Mouse (Mus musculus): Measurements from ENCODE around the gene Kif5a. TPM values are rescaled to one million over a fixed set of nuclear protein-coding genes. Genes with fewer than 3 reads are reported as not detected.

Kif5a gene
- polyA plus RNA-seq, 1 experiment from 2014 or later = 120 TPM

DNA sequence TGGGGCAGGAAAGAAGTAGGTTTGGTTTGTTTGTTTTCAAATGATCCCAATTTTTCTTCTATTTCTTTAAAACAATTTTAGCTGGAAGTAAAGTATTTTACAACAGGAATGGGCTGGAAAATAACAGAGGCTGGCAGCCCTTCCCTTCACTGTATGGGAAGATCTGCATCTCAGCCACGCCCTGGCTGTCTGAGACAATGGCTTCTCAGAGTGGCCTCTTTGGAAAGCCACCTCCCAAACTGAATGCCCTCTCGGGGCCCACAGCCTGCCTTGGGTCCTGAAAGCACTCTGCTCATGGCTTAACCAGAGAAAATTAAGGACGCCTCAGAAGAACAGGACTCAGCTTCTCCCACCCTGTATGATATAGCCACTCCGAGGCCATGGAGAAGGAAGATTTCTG is 6.7 kb upstream of the Kif5a start:
- no peaks in the 10 kb centered on the region for H3K9me3 ChIP-seq (replicated peaks; ENCODE audit: control insufficient read depth, low read length, poor library complexity, severe bottlenecking)
- WGBS = 66% methylated on average over 4 of the region's 4 CpGs
- peaks cover 7% of the 10 kb centered on the region; the same call in 1 of the 2 replicates for H3K36me3 ChIP-seq (ENCODE audit: control insufficient read depth, insufficient read depth, low read length)
- no peaks in the 10 kb centered on the region for H3K27me3 ChIP-seq (ENCODE audit: control insufficient read depth, insufficient read depth, low read depth, low read length)
- ATAC-seq = no peak
- no peak overlapping the region for H3K4me2 ChIP-seq (ENCODE audit: low read length)
- peaks cover 20% of the 10 kb centered on the region for H3K4me1 ChIP-seq (ENCODE audit: control insufficient read depth, insufficient read depth, low read length)
- H3K27ac ChIP-seq (ENCODE audit: low read length) = no peak overlapping the region
- H3K9ac ChIP-seq (ENCODE audit: low read depth, low read length) = peak overlapping the region; percentile 49; the same call in 1 of the 2 replicates
- no peak overlapping the region for H3K4me3 ChIP-seq (ENCODE audit: low read depth, low read length)

DNA sequence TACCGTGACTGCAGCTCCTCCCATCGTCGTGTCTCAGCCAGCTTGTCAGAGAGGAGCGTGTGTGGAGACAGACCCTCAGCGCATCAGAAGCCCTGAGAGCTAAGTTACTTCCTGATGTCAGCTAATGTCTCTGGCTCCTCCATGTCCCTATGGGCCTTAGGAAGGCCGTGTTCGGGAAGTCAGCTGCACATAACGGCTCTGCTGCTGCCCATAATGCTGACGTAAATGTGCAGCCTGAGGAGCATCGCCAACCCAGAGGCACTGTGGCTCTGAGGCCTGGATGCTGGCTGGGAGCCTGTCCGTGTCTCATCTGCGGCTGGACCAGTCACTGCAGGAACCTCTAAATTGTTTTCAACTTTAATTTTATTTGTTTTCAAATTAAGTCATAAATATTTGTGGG is 5.9 kb upstream of the Kif5a start:
- ATAC-seq = no peak
- H3K27ac ChIP-seq (ENCODE audit: low read length) = no peak overlapping the region
- H3K9ac ChIP-seq (ENCODE audit: low read depth, low read length) = no peak overlapping the region
- no peaks in the 10 kb centered on the region for H3K27me3 ChIP-seq (ENCODE audit: control insufficient read depth, insufficient read depth, low read depth, low read length)
- H3K4me2 ChIP-seq (ENCODE audit: low read length) = no peak overlapping the region
- WGBS = 78% methylated on average over 12 of the region's 12 CpGs
- no peaks in the 10 kb centered on the region for H3K9me3 ChIP-seq (replicated peaks; ENCODE audit: control insufficient read depth, low read length, poor library complexity, severe bottlenecking)
- H3K36me3 ChIP-seq (ENCODE audit: control insufficient read depth, insufficient read depth, low read length) = peaks cover 7% of the 10 kb centered on the region; the same call in 1 of the 2 replicates
- H3K4me1 ChIP-seq (ENCODE audit: control insufficient read depth, insufficient read depth, low read length) = peaks cover 20% of the 10 kb centered on the region
- no peak overlapping the region for H3K4me3 ChIP-seq (ENCODE audit: low read depth, low read length)

DNA sequence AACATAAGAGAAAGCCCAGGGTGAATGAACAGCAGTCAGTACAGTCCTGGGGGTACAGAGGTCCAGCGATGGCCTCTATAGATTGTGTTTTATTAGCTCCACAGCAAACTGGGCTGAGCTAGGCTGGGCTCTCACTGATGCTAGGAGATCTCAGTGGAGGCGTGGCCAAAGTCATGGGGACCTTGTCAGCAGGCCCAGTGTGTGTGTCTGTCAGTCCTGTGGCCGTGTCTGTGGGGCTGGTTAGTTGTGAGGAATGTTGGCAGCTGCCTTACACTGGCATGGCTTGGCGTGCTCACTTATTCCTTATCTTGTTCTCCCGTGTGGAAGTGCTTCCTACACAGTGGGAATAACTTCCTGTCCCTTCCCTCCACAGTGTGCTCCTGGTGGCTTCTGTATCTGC is 5.3 kb upstream of the Kif5a start:
- WGBS = 83% methylated on average over 5 of the region's 5 CpGs
- Histone ChIP-seq H3K27ac (ENCODE audit: low read length) (no peak overlapping the region), H3K27me3 (ENCODE audit: control insufficient read depth, insufficient read depth, low read depth, low read length) (no peaks in the 10 kb centered on the region), H3K9me3 (replicated peaks; ENCODE audit: control insufficient read depth, low read length, poor library complexity, severe bottlenecking) (no peaks in the 10 kb centered on the region), H3K4me2 (ENCODE audit: low read length) (no peak overlapping the region), H3K4me3 (ENCODE audit: low read depth, low read length) (no peak overlapping the region), H3K4me1 (ENCODE audit: control insufficient read depth, insufficient read depth, low read length) (peaks cover 24% of the 10 kb centered on the region), H3K36me3 (ENCODE audit: control insufficient read depth, insufficient read depth, low read length) (peaks cover 5% of the 10 kb centered on the region; the same call in 1 of the 2 replicates), H3K9ac (ENCODE audit: low read depth, low read length) (no peak overlapping the region)
- ATAC-seq = no peak

DNA sequence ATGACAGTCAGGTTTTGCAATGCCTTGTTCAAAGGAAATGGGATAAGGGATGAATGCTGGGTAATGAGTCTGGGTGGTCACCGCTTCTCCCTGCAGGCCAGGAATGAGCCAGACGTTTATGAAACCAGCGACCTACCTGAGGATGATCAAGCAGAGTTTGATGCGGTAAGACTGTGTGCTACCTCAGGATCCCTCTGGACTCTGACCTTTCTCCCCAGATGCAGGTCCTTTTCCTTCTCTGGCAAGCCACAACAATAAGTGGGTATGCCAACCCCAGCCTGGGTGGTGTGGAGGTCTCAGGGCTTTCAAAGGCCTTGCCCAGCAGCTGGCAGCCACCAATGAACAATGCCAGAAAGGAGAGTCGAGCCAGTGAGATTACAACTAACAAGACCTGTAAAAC is 4.2 kb upstream of the Kif5a start:
- Histone ChIP-seq H3K4me3 (ENCODE audit: low read depth, low read length) (peak overlapping the region; percentile 99), H3K9ac (ENCODE audit: low read depth, low read length) (peak overlapping the region; percentile 100), H3K9me3 (replicated peaks; ENCODE audit: control insufficient read depth, low read length, poor library complexity, severe bottlenecking) (no peaks in the 10 kb centered on the region), H3K4me1 (ENCODE audit: control insufficient read depth, insufficient read depth, low read length) (peaks cover 26% of the 10 kb centered on the region), H3K27ac (ENCODE audit: low read length) (peak overlapping the region; percentile 94; the same call in 1 of the 2 replicates), H3K27me3 (ENCODE audit: control insufficient read depth, insufficient read depth, low read depth, low read length) (no peaks in the 10 kb centered on the region), H3K36me3 (ENCODE audit: control insufficient read depth, insufficient read depth, low read length) (peaks cover 4% of the 10 kb centered on the region; the same call in 1 of the 2 replicates), H3K4me2 (ENCODE audit: low read length) (peak overlapping the region; percentile 89)
- 69% methylated on average over 5 of the region's 5 CpGs for WGBS
- ATAC-seq = no peak

DNA sequence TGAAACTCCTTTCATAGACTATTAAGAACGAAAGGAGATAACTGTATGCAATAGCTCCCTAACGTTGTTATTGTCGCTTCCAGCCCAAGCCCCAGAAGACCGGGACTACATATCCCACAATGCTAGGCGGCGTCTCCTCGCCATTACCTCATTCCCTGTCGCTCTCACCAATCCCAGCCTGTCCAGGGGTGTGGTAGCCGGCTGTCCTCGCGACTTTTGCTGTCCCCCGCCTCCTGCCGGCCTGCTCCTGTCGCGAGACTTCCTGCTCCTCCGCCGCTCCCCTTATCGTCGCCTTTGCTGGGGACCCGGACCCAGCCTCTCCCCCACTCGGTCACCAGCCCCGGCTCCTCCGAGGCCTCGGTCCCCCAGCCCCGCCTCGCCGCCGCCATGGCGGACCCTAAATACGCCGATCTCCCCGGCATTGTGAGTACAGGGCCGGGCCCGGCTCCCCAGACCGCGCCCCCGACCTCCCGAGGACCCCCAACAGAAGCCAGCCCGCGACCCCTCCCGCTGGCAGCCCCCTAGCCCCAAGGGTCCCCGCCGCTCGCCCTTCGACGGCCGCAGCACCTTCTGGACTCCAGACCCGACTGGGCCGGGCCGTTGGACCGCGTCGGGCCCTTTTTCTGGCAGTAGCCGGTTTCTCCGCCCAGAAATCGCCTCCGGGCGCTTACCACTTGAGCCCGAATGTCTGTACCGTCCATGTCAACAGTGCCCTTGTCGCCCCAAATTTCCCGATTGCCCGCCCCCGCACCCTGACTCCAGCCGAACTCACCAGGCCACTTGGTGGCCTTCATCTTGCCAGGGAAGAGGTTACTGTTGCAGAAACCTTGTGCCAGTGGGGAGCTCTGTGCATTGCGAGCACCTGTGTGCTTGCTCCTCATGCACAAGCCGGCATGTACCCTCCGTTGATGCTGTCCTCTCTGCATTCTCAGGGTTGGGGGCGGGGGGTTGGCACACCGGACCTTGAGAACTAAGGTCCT is 3.3 kb upstream of the Kif5a start, which contains the start of gene Dctn2:
Gene Dctn2 (plus strand): TSS at position 257 of the 980 bp plus-strand sequence.
- Histone ChIP-seq H3K4me1 (ENCODE audit: control insufficient read depth, insufficient read depth, low read length) (peaks cover 28% of the 10 kb centered on the region), H3K9me3 (replicated peaks; ENCODE audit: control insufficient read depth, low read length, poor library complexity, severe bottlenecking) (no peaks in the 10 kb centered on the region), H3K36me3 (ENCODE audit: control insufficient read depth, insufficient read depth, low read length) (0 out of 2 replicates have a peak, but pooled peaks cover 2% of the 10 kb centered on the region), H3K9ac (ENCODE audit: low read depth, low read length) (peak within 1 kb of the TSS; percentile 100), H3K27me3 (ENCODE audit: control insufficient read depth, insufficient read depth, low read depth, low read length) (no peaks in the 10 kb centered on the region), H3K4me2 (ENCODE audit: low read length) (peak within 1 kb of the TSS; percentile 89), H3K4me3 (ENCODE audit: low read depth, low read length) (peak within 1 kb of the TSS; percentile 99), H3K27ac (ENCODE audit: low read length) (peak within 1 kb of the TSS; percentile 94)
- ATAC-seq = peak; percentile 94
- WGBS = under 1% methylated on average over 70 of the region's 70 CpGs

DNA sequence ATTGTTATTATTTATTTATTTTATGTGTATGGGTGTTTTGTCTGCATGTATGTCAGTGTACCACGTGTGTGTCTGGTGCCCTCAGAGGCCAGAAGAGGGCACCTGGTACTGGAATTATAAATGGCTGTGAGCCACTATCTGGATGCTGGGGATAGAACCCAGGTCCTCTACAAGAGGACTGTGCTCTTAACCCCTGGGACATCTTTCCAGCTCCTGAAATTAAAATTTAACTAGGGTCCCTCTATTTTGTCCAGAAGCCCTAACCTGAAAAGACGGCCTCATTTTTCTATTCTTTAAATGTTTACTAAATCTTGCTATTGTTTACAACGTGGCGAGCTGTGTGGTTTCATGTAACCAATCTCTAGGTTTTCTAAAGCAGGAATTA is 2.6 kb upstream of the Kif5a start:
- Histone ChIP-seq H3K9ac (ENCODE audit: low read depth, low read length) (peak overlapping the region; percentile 100; the same call in 1 of the 2 replicates), H3K27me3 (ENCODE audit: control insufficient read depth, insufficient read depth, low read depth, low read length) (no peaks in the 10 kb centered on the region), H3K36me3 (ENCODE audit: control insufficient read depth, insufficient read depth, low read length) (0 out of 2 replicates have a peak, but pooled peaks cover 2% of the 10 kb centered on the region), H3K9me3 (replicated peaks; ENCODE audit: control insufficient read depth, low read length, poor library complexity, severe bottlenecking) (no peaks in the 10 kb centered on the region), H3K4me2 (ENCODE audit: low read length) (peak overlapping the region; percentile 89), H3K27ac (ENCODE audit: low read length) (peak overlapping the region; percentile 94), H3K4me1 (ENCODE audit: control insufficient read depth, insufficient read depth, low read length) (peaks cover 35% of the 10 kb centered on the region), H3K4me3 (ENCODE audit: low read depth, low read length) (peak overlapping the region; percentile 99)
- ATAC-seq = peak; percentile 29; the same call in 1 of the 2 replicates
- WGBS = 26% methylated on average over 4 of the region's 4 CpGs

DNA sequence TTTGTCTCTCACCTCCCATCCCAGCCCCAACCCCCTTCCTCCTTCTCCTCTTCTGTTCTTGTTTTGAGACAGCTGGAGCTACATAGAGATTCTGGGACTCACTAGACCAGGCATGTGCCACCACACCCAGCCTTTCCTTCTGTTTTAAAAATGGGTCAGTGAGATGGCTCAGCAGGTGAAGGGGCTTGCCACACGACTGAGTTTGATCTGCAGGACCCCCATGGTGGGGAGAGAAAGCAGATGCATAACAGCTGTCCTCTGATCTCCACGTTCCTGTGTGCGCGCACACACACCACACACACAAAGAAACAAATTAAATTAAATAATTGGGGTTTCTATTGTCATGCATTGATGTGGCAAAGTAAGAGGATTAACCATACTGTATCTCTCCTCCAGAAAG is 1.8 kb upstream of the Kif5a start:
- no peak overlapping the region for H3K27ac ChIP-seq (ENCODE audit: low read length)
- no peak for ATAC-seq
- H3K4me1 ChIP-seq (ENCODE audit: control insufficient read depth, insufficient read depth, low read length) = peaks cover 42% of the 10 kb centered on the region
- H3K4me2 ChIP-seq (ENCODE audit: low read length) = no peak overlapping the region
- H3K36me3 ChIP-seq (ENCODE audit: control insufficient read depth, insufficient read depth, low read length) = no peaks in the 10 kb centered on the region
- no peaks in the 10 kb centered on the region for H3K9me3 ChIP-seq (replicated peaks; ENCODE audit: control insufficient read depth, low read length, poor library complexity, severe bottlenecking)
- no peak overlapping the region for H3K9ac ChIP-seq (ENCODE audit: low read depth, low read length)
- 56% methylated on average over 4 of the region's 4 CpGs for WGBS
- H3K4me3 ChIP-seq (ENCODE audit: low read depth, low read length) = no peak overlapping the region
- no peaks in the 10 kb centered on the region for H3K27me3 ChIP-seq (ENCODE audit: control insufficient read depth, insufficient read depth, low read depth, low read length)

DNA sequence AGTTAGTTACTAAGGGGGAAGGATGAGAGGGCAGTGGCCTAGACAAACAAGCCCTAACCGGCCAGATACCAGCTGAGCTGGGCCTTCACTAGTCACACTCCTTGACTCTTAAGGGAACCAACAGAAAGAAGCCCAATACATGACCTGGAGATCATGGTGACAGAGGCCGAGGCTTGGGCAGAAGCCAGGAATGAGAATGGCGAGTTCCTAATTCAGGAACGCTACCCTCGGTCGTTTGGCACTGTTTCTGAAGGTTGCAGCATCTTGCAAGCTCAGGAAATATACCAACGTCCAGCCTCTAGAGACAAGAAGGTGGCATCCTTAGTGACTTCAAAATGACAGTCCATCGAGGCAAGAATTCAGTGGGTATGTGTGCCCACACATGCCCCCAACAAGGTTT is 1.2 kb upstream of the Kif5a start:
- Histone ChIP-seq H3K27me3 (ENCODE audit: control insufficient read depth, insufficient read depth, low read depth, low read length) (no peaks in the 10 kb centered on the region), H3K27ac (ENCODE audit: low read length) (no peak overlapping the region), H3K9ac (ENCODE audit: low read depth, low read length) (no peak overlapping the region), H3K4me3 (ENCODE audit: low read depth, low read length) (no peak overlapping the region), H3K36me3 (ENCODE audit: control insufficient read depth, insufficient read depth, low read length) (no peaks in the 10 kb centered on the region), H3K4me1 (ENCODE audit: control insufficient read depth, insufficient read depth, low read length) (peaks cover 47% of the 10 kb centered on the region), H3K4me2 (ENCODE audit: low read length) (no peak overlapping the region), H3K9me3 (replicated peaks; ENCODE audit: control insufficient read depth, low read length, poor library complexity, severe bottlenecking) (no peaks in the 10 kb centered on the region)
- 86% methylated on average over 8 of the region's 8 CpGs for WGBS
- no peak for ATAC-seq

DNA sequence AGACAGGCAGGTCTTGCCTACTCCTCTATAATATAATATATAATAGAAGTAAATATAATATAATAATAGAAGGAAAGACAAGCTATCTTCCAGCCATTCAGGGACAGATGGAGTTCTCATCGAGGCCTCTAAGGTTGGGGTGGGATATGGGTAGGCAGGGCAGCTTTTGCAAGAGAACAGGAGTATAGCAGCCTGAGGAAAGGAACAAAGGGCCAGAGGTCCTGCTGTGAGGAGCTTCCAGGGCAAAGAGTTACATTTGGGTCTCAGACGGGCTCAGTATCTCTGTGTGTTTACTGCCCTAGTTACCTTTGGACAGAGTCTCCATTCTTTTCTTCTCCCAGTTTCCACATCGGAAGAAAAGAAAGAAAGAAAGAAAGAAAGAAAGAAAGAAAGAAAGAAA is 483 bp upstream of the Kif5a start:
- Histone ChIP-seq H3K4me1 (ENCODE audit: control insufficient read depth, insufficient read depth, low read length) (peaks cover 49% of the 10 kb centered on the region), H3K9ac (ENCODE audit: low read depth, low read length) (peak overlapping the region; percentile 76; the same call in 1 of the 2 replicates), H3K4me2 (ENCODE audit: low read length) (peak overlapping the region; percentile 93), H3K9me3 (replicated peaks; ENCODE audit: control insufficient read depth, low read length, poor library complexity, severe bottlenecking) (no peaks in the 10 kb centered on the region), H3K27me3 (ENCODE audit: control insufficient read depth, insufficient read depth, low read depth, low read length) (no peaks in the 10 kb centered on the region), H3K4me3 (ENCODE audit: low read depth, low read length) (peak overlapping the region; percentile 57), H3K36me3 (ENCODE audit: control insufficient read depth, insufficient read depth, low read length) (no peaks in the 10 kb centered on the region), H3K27ac (ENCODE audit: low read length) (peak overlapping the region; percentile 85)
- WGBS = 57% methylated on average over 3 of the region's 3 CpGs
- ATAC-seq = no peak
